Mouse (Mus musculus): ENCODE data around the gene Mtrr.
"Not testable (repeated sequence)": the region's sequence is repeated elsewhere in the genome, so short reads cannot be mapped to it uniquely, and the experiment has no call there.

Gene Mtrr

GRCm38 (mm10) chr13:68568548-68568947 lies 13.4 kb downstream of the Mtrr start:
- DNase-seq (ENCODE audit: low read depth, low spot score) = no peak

GRCm38 (mm10) chr13:68568110-68568509 lies 13.8 kb downstream of the Mtrr start:
- DNase-seq (ENCODE audit: low read depth, low spot score) = no peak

GRCm38 (mm10) chr13:68553391-68553790 lies 28.6 kb downstream of the Mtrr start:
- not testable (repeated sequence) for DNase-seq (ENCODE audit: low read depth, low spot score)

All from CD4-positive, CD25-positive, alpha-beta regulatory T cell, adult 2 months (primary cell).